Mouse (Mus musculus) heart, embryonic 13.5 days (tissue): ENCODE data around the gene Pxk. TPM values are rescaled to one million over a fixed set of nuclear protein-coding genes. Genes with fewer than 3 reads are reported as not detected.
A peak's percentile ranks its signal among the peaks of the same experiment; 100 is the strongest.
"Not testable (repeated sequence)": the region's sequence is repeated elsewhere in the genome, so short reads cannot be mapped to it uniquely, and the experiment has no call there.

Source experiments
- ATAC-seq: fragments of 200-750 bp; cut with Nextera tagmentation; 2 replicates; pipeline ENCODE4 v1.8.0; 2017; ENCODE audit warnings: moderate TSS enrichment; ENCODE audit not compliant: insufficient number of reproducible peaks, low FRiP score, low TSS enrichment; ENCODE audit errors: extremely low read depth
- H3K27ac ChIP-seq: fragments of 300-500 bp; sonication (generic); replicated peaks from 2 replicates; pipeline ENCODE4 v1.5.1; 2015; ENCODE audit warnings: moderate library complexity, mild to moderate bottlenecking, inconsistent platforms
- H3K27me3 ChIP-seq: fragments of 300-500 bp; sonication (generic); replicated peaks from 2 replicates; pipeline ENCODE4 v1.6.1; 2015; ENCODE audit warnings: mild to moderate bottlenecking, inconsistent platforms
- H3K36me3 ChIP-seq: fragments of 300-500 bp; sonication (generic); 2 replicates; pipeline ENCODE4 v1.6.1; 2015; ENCODE audit warnings: mild to moderate bottlenecking, inconsistent platforms
- H3K4me1 ChIP-seq: fragments of 300-500 bp; sonication (generic); 2 replicates; pipeline ENCODE4 v1.6.1; 2015; ENCODE audit warnings: inconsistent platforms
- H3K4me2 ChIP-seq: fragments of 300-500 bp; sonication (generic); 2 replicates; pipeline ENCODE4 v1.6.1; 2015; ENCODE audit warnings: inconsistent platforms, mild to moderate bottlenecking, moderate library complexity
- H3K4me3 ChIP-seq: fragments of 300-500 bp; sonication (generic); 2 replicates; pipeline ENCODE4 v1.5.1; 2015; ENCODE audit warnings: moderate library complexity, mild to moderate bottlenecking, inconsistent platforms
- H3K9ac ChIP-seq: fragments of 300-500 bp; sonication (generic); 2 replicates; pipeline ENCODE4 v1.6.1; 2015; ENCODE audit warnings: inconsistent platforms, mild to moderate bottlenecking, moderate library complexity
- H3K9me3 ChIP-seq: fragments of 300-500 bp; sonication (generic); 2 replicates; pipeline ENCODE4 v1.6.1; 2016; ENCODE audit warnings: inconsistent platforms
- WGBS: fragments of 180-500 bp; shearing (Covaris S2); methylation state at CpG from one replicate; pipeline ENCODE4 v1.1.7; 2015; ENCODE audit warnings: mixed read lengths; 5-methylcytosine and 5-hydroxymethylcytosine counted together
- polyA plus RNA-seq: library from polyadenylated mRNA; unstranded; fragments of >200 nt; fragmentation: Nextera tagmentation; extraction: Ambion mirVana; gene quantifications from 2 replicates; pipeline ENCODE4 v1.2.1, GENCODE M21; 2015

Gene Pxk
- polyA plus RNA-seq, 1 experiment from 2014 or later = 24.6 TPM

DNA sequence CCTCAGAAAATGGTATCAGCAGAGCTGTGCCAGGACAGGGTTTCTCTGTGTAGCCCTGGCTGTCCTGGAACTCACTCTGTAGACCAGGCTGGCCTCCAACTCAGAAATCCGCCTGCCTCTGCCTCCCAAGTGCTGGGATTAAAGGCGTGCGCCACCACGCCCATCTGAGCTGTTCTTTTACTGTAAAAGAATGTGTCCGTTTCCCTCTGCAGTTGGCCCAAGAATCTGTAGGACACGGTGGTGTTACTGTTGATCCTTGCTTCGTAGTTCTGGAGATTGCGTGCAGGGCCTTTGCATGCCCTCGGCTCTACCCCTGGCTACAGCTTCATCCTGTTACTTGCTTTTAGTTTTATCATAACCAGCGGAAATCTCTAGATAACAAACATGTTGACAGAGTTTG, 25.6 kb downstream of the Pxk start:
- 71% methylated on average over 10 of the region's 10 CpGs for WGBS
- peaks cover 51% of the 10 kb centered on the region for H3K36me3 ChIP-seq
- not testable (repeated sequence) for H3K9me3 ChIP-seq, H3K27me3 ChIP-seq, ATAC-seq, H3K4me2 ChIP-seq, H3K4me1 ChIP-seq, H3K9ac ChIP-seq, H3K27ac ChIP-seq, H3K4me3 ChIP-seq

DNA sequence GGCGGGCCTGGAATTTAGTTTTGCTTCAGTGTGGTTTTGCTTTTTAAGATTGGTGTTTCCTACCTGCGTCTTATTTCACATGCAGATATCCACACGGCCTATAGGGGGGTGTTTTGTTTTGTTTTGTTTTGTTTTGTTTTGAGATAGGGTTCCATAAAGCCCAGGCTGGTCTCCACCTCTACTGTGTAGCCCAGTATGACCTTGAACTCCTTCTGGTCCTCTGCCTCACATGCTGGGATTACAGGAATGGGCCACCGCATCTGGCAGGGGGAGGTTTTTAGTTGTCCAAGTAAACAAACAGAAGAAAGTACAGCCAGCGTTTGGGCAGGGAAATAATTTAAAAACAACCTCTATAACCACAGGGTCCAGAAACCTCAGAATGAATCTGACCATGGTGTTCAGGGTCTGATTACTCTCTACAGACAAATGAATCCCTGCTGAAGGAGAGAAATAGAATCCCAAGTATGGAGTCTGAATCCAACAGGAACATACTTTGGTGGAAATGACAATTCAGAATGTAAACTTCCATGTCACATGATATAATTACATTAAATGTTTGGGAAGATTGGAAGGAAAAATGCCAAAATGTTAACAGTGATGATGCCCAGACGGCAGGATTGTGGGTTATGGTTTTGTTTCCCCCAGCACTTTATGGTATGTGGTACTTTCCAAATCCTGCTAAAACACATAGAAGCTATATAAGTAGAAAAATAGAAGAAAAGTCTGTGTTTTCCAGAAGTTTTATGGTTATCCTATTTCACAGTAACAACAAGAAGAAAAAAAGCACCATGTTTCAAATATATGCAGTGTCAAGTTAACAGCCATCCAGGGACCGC, 26.3 kb downstream of the Pxk start:
- Histone ChIP-seq H3K4me2 (no peak overlapping the region), H3K4me3 (no peak overlapping the region), H3K4me1 (peaks cover 7% of the 10 kb centered on the region), H3K27ac (no peak overlapping the region), H3K27me3 (no peaks in the 10 kb centered on the region), H3K36me3 (peaks cover 51% of the 10 kb centered on the region), H3K9me3 (no peaks in the 10 kb centered on the region), H3K9ac (no peak overlapping the region)
- 72% methylated on average over 7 of the region's 7 CpGs for WGBS
- ATAC-seq = no peak

DNA sequence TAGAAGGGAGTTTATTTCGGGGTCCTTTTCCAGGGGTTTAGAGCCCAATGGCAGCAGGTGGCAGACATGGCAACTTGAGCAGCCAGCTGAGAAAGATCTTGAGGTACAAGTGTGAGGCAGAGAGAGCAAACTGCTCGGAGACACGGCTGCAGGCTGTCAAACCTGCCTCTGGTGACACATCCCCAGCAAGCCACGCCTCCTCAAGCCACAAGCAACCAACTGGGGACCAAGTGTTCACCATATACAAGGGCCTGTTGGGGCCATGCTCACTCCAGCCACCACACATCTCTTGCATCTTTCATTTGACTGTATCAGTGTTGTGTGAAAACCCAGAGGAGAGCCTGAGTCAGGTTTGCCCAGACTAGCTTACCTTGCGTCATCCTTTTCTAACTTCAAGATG, 30.0 kb downstream of the Pxk start:
- ATAC-seq = no peak
- 52% methylated on average over 5 of the region's 5 CpGs for WGBS
- H3K27ac ChIP-seq = no peak overlapping the region

DNA sequence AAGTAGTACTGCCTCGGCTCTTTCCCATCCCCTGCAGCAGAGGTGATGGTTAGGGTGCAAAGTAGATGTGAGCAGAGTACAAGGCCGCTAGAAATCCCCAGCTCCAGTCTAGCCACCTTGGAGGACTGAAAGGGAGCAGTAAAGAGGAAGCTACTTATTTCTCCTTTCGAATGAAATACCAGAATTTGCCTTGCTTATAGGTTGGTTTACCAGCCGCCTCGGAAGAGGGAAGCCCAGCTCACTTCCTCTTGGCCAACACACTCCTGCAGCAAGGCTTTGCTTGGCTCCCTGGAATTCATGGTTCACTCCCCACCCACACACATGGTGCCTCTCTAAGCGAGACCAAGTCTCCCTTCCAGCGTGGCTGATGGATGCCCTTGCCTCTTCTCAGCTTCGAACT, 34.8 kb downstream of the Pxk start:
- Histone ChIP-seq H3K27ac (no peak overlapping the region), H3K27me3 (no peaks in the 10 kb centered on the region), H3K36me3 (peaks cover 38% of the 10 kb centered on the region), H3K9me3 (no peaks in the 10 kb centered on the region), H3K9ac (no peak overlapping the region), H3K4me2 (no peak overlapping the region), H3K4me1 (peaks cover 32% of the 10 kb centered on the region), H3K4me3 (no peak overlapping the region)
- ATAC-seq = no peak
- WGBS = 80% methylated on average over 8 of the region's 8 CpGs

More for the DNA sequence above, 30.0 kb downstream of the Pxk start:
- Histone ChIP-seq H3K36me3 (peaks cover 52% of the 10 kb centered on the region), H3K9me3 (no peaks in the 10 kb centered on the region), H3K9ac (no peak overlapping the region), H3K4me3 (no peak overlapping the region), H3K4me2 (no peak overlapping the region), H3K27me3 (no peaks in the 10 kb centered on the region), H3K4me1 (peaks cover 8% of the 10 kb centered on the region)

DNA sequence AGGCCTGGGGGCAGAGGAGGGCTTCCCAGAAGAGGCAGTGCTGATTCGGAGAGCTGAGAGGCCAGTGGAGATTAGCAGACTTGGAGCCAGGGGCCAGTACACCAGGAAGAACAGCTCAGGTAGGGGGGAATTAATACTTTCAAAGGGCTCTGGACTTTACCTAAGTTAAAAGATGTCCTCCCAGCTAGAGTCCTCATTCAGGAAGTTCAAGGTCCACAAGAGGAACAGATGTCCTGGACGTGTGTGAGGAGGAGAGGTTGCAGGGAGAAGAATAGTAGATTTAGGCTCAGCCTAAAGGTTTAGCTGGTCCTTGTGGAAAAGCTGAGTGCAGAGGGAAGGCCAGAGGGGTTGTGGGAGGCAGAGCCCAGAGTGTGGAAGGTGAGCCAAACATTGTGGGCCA, 36.2 kb downstream of the Pxk start:
- no peak overlapping the region for H3K9ac ChIP-seq
- H3K27ac ChIP-seq = peak overlapping the region; percentile 80
- peaks cover 52% of the 10 kb centered on the region for H3K36me3 ChIP-seq
- H3K27me3 ChIP-seq = no peaks in the 10 kb centered on the region
- WGBS = 69% methylated on average over 2 of the region's 2 CpGs
- ATAC-seq = no peak
- peaks cover 29% of the 10 kb centered on the region for H3K4me1 ChIP-seq
- H3K9me3 ChIP-seq = no peaks in the 10 kb centered on the region
- H3K4me2 ChIP-seq = no peak overlapping the region
- no peak overlapping the region for H3K4me3 ChIP-seq

DNA sequence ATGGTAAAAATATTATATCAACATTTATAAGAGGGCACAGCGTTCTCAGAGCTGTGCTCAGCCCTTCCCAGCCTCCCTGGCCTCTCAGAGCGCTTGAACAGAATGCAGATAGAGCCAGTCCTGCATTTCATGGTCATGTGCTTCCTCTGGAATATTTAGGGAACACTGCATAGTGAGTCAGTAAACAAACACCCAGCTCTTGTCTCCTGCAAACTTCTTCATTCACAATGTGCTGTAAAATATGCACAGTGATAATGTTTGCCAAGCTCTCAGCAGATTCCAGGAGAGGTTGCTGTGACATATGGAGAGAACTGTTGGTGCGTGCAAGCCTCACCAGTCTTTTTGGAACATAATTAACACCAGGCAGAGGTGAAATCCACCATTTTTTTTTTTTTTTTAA, 37.1 kb downstream of the Pxk start:
- H3K4me2 ChIP-seq = no peak overlapping the region
- peak; percentile 67; the same call in 1 of the 2 replicates for ATAC-seq
- no peak overlapping the region for H3K9ac ChIP-seq

DNA sequence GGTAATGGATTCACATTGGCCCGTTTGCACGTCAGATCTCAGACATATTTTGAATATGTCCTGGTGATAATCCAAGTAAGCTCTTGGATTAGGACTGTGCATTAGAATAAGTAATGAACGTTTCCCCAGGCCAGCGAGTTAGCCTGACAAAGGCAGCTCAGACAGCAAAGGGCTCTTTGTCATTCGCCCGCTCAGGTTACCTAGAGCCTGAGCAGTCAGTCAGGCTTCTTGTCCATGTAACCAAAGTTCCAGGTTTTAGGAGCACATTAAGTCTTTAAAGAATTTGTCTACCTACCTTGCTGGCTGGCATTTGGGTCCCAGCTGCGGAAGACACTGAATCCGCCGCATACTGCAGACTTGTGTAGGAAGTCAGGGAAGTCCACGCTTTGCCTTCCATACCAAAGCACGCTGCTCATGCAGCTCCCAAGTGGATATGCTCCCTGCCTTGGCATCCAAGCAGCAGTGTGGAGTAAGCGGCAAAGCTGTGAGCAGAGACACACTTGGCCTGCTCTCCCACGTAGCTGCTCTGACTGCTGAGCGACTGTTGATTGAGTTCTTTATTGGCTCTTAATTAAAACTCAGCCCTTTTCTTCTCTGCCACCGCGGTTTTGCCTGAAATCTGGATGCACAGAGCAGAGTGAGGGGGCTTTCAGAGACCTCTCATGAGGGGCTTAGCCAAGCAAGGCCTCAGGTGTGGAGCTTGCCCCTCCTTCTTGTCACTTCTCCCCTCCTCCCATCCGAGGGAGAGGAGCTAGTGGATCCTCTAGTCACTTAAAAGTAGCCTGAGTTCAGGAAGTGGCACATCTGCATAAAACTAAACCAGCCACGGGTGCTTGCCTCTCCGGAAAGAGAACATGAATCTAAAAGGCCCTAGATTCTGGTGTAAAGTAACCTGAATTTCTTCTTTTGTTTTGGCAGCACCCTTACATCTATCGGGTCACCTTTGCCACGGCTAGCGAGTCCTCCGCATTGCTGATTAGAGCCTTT, 42.0 kb downstream of the Pxk start:
- Histone ChIP-seq H3K4me2 (no peak overlapping the region), H3K27me3 (no peaks in the 10 kb centered on the region), H3K4me3 (no peak overlapping the region), H3K36me3 (peaks cover 80% of the 10 kb centered on the region), H3K9ac (no peak overlapping the region), H3K4me1 (peaks cover 10% of the 10 kb centered on the region), H3K27ac (no peak overlapping the region), H3K9me3 (no peaks in the 10 kb centered on the region)
- no peak for ATAC-seq
- 80% methylated on average over 23 of the region's 23 CpGs for WGBS

More for the DNA sequence above, 37.1 kb downstream of the Pxk start:
- 42% methylated on average over 3 of the region's 3 CpGs for WGBS
- Histone ChIP-seq H3K4me1 (peaks cover 29% of the 10 kb centered on the region), H3K27me3 (no peaks in the 10 kb centered on the region), H3K4me3 (no peak overlapping the region), H3K27ac (peak overlapping the region; percentile 80), H3K36me3 (peaks cover 61% of the 10 kb centered on the region), H3K9me3 (no peaks in the 10 kb centered on the region)

DNA sequence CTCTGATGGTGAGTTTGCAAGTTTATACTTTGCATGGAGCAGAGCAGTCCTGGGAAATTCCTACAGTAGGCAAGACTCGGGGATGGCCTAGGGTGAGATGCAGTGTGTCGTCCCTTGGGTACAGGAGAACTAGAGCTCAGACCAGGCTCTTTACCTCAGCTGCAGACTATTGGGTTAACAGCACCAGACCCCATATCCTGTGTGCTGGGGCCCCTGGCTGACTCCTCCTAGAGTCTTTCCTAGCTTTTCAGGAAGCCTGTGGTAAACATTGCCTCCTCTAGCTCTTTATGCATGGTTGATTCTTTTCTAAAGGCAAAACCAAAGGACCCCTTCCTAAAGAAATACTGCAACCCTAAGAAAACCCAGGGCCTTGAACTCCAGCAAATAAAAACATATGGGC, 43.1 kb downstream of the Pxk start:
- H3K27me3 ChIP-seq = no peaks in the 10 kb centered on the region
- no peak overlapping the region for H3K4me2 ChIP-seq
- H3K9ac ChIP-seq = no peak overlapping the region
- whole genome bisulfite sequencing = 81% methylated on average over 2 of the region's 2 CpGs
- H3K9me3 ChIP-seq = no peaks in the 10 kb centered on the region
- ATAC-seq = no peak
- no peak overlapping the region for H3K4me3 ChIP-seq
- peaks cover 84% of the 10 kb centered on the region for H3K36me3 ChIP-seq
- no peak overlapping the region for H3K27ac ChIP-seq
- H3K4me1 ChIP-seq = peaks cover 11% of the 10 kb centered on the region

DNA sequence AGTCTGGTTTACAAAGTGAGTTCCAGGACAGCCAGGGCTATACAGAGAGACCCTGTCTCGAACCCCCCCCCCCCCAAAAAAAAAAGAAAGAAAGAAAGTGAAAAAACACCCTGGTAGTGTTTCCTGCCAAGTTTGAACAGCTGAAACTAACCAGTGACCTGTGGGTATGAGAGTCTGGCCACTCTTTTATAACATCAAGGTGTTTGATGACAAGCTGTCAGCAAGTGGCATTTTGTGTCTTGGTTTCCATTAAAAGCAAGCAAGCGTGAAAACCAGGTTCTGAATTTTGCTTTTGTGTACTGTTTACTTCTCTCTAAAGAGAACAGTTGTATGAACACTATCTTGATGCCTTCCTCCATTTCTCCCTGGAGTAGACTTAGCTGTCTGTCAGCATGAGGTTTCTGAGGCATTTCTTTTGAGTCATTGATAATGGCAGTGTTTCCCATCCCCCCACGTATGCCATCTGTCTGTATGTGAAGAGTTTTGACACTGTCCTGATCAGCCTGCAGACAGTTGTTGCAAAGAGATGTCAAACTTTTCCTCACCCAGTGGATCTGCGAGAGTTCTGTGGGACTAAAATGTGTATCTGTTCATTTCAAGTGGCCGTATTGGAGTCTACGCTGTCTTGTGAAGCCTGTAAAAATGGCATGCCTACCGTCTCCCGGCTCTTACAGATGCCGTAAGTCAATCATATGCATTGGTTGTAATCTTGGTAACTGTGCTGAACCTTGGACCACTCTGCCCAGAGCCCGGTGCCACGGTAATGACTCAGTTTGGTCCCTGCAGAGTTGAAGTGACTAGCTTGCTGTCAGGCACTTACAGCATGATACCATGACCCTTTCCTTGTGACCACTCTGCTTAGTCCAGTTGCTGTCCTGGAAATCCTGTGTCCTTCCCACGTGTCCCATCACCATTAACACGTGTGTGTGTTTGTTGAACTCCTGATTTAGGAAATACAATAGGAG, 47.9 kb downstream of the Pxk start:
- Histone ChIP-seq H3K27ac (peak overlapping the region; percentile 48), H3K4me1 (peaks cover 17% of the 10 kb centered on the region), H3K9ac (no peak overlapping the region), H3K9me3 (no peaks in the 10 kb centered on the region), H3K4me2 (no peak overlapping the region), H3K4me3 (no peak overlapping the region), H3K27me3 (no peaks in the 10 kb centered on the region), H3K36me3 (peaks cover 68% of the 10 kb centered on the region)
- no peak for ATAC-seq
- 57% methylated on average over 13 of the region's 13 CpGs for WGBS

DNA sequence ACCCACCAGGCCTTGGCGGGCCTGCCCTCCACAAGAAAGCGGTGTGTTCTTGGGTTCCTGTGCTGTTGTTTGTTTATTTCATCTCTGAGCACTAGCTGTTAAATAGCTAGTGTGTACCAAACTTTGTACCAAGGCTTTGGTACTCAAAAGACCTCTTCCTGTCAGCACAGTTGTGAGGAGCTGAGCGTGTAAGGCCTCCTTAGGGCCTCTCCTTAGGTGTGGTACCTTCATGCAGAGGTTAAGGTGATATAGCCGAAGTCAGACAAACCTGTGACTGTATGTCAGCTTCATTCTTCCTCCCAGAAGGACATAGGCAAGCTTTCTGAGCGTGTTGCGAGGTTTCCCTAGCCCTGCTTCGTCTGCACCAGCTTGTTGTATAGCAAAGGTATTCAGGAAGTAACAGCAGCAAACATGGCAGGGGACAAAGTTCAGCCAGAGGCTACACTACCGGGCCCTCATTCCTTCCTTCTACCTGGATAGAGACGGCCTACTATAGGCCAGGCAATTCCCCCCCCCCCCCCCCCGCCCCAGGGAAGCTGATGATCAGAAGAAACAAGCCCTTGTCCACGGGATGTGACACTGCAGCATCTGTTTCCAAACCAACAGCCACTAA, 48.7 kb downstream of the Pxk start:
- Histone ChIP-seq H3K27me3 (no peaks in the 10 kb centered on the region), H3K4me3 (no peak overlapping the region), H3K27ac (peak overlapping the region; percentile 46; the same call in 1 of the 2 replicates), H3K9me3 (no peaks in the 10 kb centered on the region), H3K36me3 (peaks cover 68% of the 10 kb centered on the region), H3K9ac (no peak overlapping the region), H3K4me1 (peaks cover 17% of the 10 kb centered on the region), H3K4me2 (no peak overlapping the region)
- ATAC-seq = no peak
- WGBS = 81% methylated on average over 11 of the region's 11 CpGs
